Mouse (Mus musculus) frontal cortex, postnatal 10 days (tissue): Measurements from ENCODE around the gene Rnd2.
A peak's percentile ranks its signal among the peaks of the same experiment; 100 is the strongest.
"Not testable (repeated sequence)": the region's sequence is repeated elsewhere in the genome, so short reads cannot be mapped to it uniquely, and the experiment has no call there.

ENCODE experiments used
- DNase-seq, 2 experiments: peaks; one replicate each; pipeline ENCODE4 v3.0.0; 2022; ENCODE audit warnings: low spot score in 2 of 2, mixed read lengths in 1 of 2

Gene Rnd2

DNA sequence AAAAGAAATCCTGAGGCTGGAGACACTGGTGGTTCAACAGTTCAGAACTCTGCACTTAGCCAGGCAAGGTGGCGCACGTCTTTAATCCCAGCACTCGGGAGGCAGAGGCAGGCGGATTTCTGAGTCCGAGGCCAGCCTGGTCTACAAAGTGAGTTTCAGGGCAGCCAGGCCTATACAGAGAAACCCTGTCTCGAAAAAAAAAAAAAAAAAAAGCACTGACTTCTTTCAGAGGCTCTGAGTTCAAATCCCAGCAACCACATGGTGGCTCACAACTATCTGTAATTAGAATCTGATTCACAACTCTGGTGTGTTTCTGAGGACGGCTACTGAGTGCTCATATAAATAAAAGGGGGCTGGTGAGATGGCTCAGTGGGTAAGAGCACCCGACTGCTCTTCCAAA lies 17.9 kb upstream of the Rnd2 start:
- not testable (repeated sequence) for DNase-seq

DNA sequence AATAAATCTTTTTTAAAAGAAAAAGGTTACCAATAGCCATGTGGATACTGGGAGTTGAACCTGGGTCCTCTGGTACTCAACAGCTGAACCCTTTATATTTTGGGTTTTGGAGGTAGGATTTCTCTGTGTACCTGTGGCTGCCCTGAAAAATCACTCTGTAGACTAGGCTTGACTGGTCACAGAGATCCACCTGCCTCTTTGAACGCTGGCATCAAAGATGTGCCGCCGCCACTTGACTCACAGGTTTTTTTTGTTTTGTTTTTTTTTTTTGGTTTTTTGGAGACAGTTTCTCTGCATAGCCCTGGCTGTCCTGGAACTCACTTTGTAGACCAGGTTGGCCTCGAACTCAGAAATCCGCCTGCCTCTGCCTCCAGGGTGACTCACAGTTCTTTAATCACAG lies 17.0 kb upstream of the Rnd2 start:
- no peak for DNase-seq

DNA sequence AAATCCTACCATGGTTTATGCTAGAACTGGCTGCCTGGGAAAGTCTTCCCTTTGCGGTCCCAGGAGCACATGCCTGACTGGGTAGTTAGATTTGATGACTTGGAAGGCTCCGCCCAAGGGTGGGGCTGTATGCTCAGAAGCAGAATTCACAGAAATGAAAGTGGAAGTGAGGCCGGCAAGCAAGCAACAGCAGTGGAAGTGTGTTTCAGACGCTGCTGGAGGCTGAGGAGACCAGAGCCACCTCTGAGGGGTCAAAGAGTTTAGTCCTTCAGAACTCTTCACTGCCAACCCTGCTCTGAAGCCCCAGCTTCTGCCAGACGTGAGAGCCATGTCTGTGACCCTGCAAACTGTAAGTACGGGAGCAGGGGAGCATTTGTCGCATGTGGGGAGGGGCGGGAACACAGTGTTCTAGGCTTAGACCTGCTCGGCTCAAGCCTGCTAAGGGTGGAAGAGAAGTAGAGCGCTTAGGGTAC lies 16.5 kb upstream of the Rnd2 start, which contains the start of gene Ifi35:
TSS of gene Ifi35 (plus strand) at position 134 of the 473 bp plus-strand sequence.
- no peak for DNase-seq

DNA sequence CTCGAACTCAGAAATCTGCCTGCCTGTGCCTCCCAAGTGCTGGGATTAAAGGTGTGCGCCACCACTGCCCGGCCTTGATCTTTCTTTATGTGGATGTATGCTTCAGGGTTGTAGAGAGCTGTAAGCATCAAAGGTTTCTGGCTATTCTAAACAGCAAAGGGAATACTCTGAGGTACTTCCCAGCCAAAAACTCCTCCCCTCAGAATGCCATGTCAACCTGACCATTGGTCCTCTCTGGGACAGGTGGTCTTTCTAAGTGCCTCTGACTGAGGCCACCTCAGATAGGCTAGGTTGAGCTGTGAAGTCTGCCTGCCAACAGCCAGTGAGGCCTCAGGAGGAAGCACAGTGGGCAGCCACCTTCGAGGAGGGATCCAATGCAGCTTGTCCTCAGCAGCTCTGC lies 15.9 kb upstream of the Rnd2 start:
- no peak for DNase-seq

DNA sequence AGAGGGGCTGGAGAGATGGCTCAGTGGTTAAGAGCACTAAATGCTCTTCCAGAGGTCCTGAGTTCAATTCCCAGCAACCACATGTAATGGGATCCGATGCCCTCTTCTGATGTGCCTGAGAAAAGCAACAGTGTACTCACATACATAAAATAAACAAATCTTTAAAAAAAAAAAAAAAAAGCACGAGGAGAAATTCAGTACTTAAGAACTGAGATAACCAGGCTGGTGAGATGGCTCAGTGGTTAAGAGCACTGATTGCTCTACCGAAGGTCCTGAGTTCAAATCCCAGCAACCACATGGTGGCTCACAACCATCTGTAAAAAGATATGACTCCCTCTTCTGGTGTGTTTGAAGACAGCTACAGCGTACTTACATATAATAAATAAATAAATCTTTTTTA lies 15.2 kb upstream of the Rnd2 start:
- DNase-seq = not testable (repeated sequence)

DNA sequence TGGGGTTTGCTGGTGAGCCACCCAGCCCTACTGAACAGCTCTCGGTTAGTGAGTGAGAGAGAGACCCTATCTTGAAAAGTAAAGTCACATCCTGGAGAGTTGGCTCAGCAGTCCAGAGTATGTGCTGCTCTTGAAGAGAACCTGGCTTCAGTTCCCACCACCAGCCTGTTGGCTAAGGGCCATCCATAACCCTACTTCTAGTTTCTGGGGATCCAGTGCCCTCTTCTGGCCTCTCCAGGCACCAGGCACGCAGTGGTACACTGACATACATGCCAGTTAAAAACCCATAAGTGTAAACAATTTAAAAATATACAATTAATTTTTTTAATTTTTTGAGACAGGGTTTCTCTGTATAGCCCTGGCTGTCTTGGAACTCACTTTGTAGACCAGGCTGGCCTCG lies 14.4 kb upstream of the Rnd2 start:
- no peak for DNase-seq

DNA sequence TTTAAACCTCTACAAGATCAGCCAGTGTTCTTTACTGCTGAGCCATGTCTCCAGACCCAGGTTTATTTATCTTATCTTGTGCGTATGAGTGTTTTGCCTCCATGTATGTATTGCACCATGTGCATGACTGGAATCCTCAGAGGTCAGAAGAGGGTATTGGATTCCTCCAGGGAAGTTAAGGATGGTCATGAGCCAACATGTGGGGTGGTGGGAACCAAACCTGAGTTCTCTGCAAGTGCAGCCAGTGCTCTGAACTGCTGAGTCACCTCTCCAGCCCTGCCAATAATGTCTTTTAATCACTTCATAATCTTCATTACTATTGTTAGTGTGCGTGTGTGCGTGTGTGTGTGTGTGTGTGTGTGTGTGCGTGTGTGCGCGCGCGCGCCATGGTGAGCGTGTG lies 13.3 kb upstream of the Rnd2 start:
- DNase-seq = no peak

DNA sequence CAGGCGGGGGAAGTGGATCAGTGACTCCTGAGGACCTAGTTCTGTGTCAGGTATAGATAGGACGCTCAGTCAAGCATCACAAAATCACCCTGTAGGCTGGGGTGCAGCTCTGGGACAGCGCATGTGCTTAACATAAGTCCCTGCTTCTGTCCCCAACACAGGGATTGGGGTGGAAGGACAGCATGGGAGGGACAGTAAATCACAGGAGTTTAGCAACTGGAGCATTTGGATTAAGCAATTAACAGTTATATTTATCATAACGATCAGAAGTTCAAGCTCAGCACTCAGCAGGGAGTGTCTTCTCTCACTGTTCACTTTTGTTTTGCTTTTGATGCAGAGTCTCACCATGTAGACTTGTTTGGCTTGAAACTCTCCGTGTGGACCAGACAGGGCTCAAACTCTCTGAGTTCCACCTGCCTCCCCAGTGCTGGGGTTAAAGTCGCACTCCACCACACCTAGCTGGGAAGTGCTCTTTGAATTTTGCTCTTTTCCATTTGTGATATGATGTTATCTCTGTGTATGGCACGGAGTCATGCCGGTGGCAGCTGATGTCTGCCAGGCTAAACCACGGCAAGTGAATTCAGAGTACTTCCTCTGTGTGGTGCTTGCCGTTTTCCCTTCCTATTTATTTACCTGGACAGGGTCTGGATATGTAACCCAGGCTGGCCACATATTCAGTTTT lies 12.6 kb upstream of the Rnd2 start:
- no peak for DNase-seq

DNA sequence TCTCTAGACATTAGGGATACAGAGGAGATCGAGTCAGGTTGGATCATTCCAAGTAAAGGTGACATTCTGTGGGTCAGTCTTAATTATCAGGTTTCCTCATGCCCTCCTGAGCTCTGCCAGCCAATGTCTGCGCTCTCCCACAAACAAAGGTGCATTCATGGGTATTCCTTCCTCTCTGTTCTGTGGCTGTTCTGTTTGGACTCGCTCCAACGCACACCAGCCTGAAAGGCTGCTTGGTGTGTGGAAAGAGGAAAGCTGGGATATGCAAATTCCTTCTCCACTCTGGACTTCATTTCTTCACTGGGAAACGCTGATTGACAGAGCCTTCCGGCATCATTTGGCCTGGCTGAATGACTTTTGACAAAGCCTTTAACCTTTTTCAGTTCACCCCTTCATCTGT lies 10.1 kb upstream of the Rnd2 start:
- DNase-seq = no peak

DNA sequence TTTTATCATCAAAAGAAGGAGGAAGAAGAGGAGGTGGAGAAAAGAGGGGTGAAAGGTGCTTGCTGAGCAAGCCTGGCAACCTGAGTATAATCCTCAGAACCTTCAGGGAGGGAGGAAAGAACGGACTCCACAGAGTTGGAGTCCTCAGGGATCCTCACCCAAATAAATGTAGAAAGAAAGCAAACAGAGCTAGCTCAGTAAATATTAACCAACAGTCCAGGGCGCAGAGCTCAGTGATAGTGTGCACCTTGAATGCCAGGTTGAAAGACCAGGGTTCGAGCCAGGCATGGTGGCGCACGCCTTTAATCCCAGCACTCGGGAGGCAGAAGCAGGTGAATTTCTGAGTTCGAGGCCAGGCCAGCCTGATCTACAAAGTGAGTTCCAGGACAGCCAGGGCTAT lies 9.2 kb upstream of the Rnd2 start:
- no peak for DNase-seq

DNA sequence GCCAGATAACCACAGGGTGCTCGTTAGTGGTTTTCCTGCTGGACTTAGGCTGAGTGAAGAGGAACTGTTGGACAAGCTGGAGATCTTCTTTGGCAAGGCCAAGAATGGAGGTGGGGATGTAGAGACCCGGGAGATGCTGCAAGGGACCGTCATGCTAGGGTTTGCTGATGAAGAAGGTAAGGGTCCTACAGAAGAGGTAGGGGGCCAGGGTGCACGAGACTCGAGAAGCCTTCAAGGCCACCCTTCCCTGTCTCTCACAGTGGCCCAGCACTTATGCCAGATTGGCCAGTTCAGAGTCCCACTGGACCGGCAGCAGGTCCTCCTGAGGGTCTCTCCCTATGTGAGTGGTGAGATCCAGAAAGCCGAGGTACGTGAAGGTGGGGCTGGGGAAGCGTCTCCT lies 7.2 kb upstream of the Rnd2 start:
- no peak for DNase-seq

DNA sequence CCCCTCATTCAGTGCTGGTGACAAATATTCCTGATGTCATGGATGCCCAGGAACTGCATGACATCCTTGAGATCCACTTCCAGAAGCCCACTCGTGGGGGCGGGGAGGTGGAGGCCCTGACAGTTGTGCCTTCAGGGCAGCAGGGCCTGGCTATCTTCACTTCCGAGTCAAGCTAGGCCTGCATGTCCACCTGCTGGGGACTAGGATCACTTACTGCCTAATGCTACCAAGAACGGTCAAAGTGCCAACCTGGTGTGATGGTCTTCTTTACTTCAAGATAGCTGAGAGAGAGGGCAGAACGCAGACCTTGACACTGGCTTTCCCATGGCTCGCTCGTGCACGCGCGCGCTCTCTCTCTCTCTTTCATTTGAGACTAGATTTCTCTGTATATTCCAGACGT lies 6.6 kb upstream of the Rnd2 start:
- no peak for DNase-seq

DNA sequence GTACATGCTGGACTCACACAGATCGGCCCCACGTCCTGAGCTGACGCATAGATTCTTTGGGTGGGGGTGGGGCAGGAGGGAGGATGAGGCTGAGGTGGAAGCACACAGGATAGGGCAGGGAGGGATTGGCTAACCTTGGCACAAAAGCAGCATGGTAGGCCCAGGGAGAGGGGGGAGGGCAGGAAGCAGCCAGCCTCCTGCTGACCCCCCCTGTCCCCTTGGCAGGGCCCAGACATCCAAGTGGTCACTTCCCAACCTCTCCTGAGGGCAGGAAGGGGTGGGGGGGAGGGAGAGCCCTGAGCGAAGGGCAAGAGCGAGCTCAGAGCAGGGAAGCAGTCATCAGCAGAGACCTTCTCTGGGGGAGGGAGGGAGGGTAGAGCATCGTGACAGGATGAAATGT lies 5.1 kb upstream of the Rnd2 start:
- DNase-seq = no peak

DNA sequence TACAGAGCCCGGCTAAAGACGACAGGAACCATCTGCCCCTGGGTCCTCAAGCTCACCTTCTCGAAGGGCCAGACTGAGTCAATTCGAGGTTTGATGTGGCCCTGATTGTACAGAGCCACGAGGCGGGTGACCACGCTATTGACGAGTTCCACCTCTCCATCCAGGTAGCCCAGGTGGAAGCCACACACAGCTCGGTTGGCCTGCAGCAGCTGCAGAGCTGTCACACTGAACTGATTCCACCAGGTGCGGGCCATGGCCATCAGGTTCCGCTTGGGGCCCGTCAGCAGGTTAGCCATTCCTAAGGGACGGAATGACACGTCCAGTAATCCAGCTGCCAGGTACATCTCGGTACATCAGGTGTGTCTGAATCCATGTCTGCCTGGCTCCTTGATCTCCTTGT lies 4.5 kb upstream of the Rnd2 start:
- no peak for DNase-seq

DNA sequence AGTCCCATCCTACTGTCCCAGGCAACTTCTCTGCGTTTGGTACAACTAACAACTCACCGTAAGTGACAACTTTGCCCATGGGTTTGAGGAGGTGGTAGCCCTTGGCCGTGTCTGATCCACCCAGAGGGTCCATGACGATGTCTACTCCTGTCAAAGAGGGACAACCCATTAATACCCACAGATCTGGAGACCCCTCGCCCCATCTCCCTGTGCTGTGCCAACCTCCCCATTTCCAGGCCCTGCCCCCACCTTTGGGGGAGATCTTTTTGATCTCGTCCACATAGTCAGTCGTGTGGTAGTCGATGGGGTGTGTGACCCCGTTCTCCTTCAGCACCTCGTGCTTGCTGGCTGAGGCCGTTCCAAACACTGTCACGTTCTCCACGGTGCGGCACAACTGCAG lies 2.7 kb upstream of the Rnd2 start:
- DNase-seq = no peak

DNA sequence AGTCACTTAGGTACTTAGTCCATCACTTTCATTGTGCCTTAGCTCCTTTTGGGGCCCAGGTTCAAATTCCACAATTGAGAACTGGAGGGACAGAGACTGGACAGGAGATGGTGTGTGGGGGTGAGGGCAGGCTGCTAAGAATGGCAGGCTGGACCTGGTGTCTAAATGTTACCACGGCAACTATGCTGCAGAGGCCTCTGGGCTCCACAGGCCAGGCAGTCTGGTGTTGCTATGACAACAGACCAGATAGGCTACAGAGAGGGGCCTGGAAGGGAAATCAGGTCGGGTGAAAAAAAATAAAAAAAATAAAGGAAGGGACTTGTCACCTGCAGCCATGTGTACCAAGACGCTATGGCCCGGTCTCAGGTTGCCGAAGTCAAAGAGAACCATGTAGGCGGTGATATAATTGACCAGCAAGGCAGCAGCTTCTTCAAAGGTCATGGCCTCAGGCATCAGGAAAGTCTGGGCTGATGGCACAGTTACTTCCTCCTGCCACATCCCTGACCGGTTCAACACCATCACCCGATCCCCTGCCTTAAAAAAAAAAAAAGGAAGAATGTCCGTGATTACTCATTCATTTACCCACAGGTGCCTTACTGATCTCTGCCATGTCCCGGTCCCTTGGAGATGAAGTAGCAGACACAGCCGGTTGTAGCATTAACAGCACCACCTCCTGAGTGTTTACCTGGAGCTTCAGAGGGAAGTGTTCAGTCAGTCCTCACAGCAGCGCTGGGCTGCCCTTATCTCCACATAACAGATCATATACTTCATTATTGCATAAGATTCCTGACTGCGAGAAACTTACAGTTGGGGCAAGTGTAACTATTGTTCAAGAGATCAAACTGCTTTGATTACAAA lies 2.0 kb upstream of the Rnd2 start:
- DNase-seq = no peak

DNA sequence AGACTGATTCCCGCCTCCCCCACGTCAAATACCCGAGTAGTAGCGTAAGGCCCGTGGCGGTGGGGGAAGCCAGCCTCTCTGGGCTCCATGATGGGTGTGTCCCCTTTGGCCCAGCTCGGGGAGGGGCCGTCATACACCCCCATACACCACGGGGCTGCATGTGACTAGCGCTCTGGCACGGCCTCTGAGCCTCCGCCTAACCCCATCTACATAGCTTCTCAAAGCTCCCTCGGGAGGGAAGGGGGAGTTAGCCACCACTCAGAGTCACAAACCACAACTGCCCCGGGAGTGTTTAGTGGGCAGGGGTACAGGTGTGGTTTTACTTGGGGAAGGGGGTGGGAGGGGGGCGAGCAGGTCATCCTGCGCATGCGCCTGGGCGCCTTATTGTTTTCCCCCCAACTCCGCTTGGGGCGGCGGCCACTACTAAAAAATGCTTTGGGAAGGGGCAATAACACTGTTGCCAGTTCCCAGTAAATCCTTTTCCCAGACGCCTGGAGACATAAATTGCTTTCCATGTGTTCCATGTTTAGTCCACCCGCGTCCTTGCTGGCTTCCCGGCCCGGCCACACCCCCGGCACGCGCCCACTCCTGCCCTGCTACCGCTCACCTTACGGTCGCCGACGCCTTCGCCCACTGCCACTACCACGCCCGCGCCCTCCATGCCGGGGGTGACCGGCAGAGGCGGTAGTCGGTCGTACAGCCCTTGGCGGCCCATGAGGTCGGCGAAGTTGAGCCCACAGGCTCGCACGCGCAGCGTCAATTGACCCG lies 486 bp downstream of the Rnd2 start:
- peak in 1 of 2 experiments; percentile 49 for DNase-seq

DNA sequence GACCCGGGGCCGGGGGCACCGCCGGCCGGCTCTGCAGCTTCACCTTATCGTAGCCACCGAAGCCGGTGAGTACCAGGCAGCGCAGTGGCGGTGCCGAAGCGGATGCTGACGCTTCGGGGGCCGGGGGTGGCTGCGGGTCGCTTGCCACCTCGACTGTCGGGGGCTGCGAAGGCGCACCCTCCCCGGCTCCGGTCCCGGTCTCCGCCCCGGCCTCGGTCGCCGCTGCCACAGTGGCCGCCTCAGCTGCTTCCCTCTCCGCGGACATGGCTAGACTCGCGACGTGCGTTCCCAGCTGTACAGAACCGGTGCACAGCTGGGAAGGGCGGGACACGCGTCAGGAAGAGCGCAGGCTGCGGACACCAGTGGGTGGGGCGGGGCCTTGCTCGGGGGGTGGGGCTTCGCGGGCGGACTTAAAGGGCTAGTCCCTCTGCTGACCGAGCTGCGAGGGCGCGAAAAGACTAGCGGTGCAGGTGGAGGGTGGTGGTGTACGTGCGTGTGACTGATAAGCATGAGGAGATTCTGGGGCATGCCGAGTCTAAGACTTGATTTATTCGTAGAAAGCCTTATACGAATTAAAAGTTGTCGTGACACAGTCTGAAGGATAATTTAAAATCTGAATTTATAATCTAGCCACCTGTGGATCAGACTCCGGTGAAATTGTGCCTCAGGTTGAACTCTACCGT lies 1.2 kb downstream of the Rnd2 start, which contains the start of gene Vat1:
TSS of gene Vat1 (minus strand) at position 362 of the 683 bp plus-strand sequence.
- DNase-seq = peak in 1 of 2 experiments; percentile 70

DNA sequence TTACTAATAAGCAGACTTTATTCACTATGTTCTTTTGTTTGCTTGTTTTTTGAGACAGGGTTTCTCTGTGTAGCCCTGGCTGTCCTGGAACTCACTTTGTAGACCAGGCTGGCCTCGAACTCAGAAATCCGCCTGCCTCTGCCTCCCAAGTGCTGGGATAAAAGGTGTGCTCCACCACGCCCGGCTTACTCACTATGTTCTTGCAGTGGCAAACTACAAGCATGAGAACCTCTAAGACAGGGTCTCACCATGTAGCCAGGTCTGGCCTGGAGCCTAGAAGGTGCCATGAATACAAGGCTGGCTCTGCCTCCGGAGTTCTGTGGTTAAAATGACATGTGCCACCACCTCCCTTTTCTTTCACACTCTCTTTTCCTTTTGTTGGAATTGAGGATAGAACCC lies 1.8 kb downstream of the Rnd2 start:
- DNase-seq = not testable (repeated sequence)

DNA sequence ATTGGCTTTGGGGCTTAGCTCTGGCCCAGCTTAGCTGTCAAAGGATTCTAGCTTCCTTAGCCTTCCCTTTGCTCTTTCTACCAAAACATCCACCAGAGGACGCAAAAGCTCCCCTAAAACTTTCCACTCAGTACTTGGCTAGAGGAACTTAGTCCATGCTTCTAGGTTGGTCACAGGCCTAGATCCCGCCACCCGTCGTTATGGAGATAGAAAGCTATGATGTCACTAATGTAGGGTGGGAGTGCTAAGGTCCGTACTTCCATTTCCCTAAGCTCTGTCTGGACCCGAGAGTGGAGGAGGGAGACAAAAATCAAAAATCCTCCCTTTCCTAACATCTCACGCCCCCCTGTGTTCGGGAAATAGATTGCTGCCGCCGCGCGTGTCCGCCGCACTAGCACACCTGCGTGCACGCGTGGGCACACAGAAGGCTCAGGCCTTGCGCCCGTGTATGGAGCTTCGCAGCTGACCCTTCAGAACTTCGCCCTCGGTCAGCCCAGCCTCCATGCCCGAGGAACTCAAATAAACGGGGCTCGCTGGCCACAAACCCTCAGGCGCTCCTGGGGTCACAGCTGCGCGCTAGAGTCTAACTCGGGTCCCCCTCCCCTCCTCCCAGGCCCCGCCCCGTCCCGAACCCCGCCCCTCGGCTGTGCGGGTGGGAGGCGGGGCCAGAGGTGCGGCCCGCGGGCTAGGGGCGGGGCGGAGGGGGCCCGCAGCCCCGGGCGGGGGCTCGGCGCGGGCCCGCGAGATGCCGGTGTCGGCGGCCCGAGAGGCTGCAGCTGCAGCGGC lies 2.9 kb downstream of the Rnd2 start:
- DNase-seq = peak; percentile 69 to 72

DNA sequence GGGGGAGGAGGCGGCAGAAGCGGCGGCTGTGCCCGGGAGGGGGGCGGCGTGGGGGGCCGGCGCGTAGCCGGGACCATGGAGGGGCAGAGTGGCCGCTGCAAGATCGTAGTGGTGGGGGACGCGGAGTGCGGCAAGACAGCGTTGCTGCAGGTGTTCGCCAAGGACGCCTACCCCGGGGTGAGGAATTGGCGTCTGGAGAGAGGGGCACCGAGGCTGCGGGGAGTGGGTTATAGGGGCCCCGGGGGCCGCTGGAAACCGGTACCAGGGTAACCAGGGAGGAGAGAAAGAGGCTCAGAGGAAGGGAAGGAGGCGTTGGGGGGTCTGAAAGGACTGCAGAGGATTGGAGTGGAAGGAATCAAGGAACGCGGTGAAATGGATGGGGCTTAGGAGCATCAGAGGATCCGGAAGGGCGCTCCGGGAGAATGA lies 3.5 kb downstream of the Rnd2 start:
- DNase-seq = no peak
